Mouse (Mus musculus) small intestine, adult 2 months (tissue): ENCODE data around the gene B4gat1. TPM values are rescaled to one million over a fixed set of nuclear protein-coding genes. Genes with fewer than 3 reads are reported as not detected.

Experiments used
- H3K27ac ChIP-seq: fragments of 200-500 bp; 2 replicates; pipeline ENCODE4 v1.5.1; 2012; ENCODE audit warnings: low read depth, low read length, control low read depth, inconsistent platforms; ENCODE audit not compliant: insufficient read depth
- H3K27me3 ChIP-seq: fragments of 200-500 bp; 2 replicates; pipeline ENCODE4 v1.6.1; 2012; ENCODE audit warnings: mild to moderate bottlenecking, moderate library complexity, low read length, inconsistent platforms; ENCODE audit not compliant: control insufficient read depth, insufficient read depth
- H3K36me3 ChIP-seq: fragments of 200-500 bp; 2 replicates; pipeline ENCODE4 v1.6.1; 2012; ENCODE audit warnings: mild to moderate bottlenecking, low read length, control low read depth, inconsistent platforms; ENCODE audit not compliant: control insufficient read depth, insufficient read depth
- H3K4me1 ChIP-seq: fragments of 200-500 bp; 2 replicates; pipeline ENCODE4 v1.6.1; 2012; ENCODE audit warnings: low read length, inconsistent platforms, mixed read lengths; ENCODE audit not compliant: control insufficient read depth, insufficient read depth, insufficient read length
- H3K4me3 ChIP-seq: fragments of 200-500 bp; 2 replicates; pipeline ENCODE4 v1.5.1; 2012; ENCODE audit warnings: low read depth, mild to moderate bottlenecking, control low read depth, inconsistent platforms, low read length, moderate library complexity
- CTCF ChIP-seq: fragments of 200-500 bp; IDR thresholded peaks from 2 replicates; pipeline ENCODE4 v1.5.1; 2012; ENCODE audit warnings: low read depth, mild to moderate bottlenecking, control low read depth, inconsistent platforms, low read length, moderate library complexity, mixed read lengths; ENCODE audit not compliant: insufficient replicate concordance, insufficient read length; ENCODE audit errors: extremely low read depth
- POLR2A ChIP-seq: fragments of 200-500 bp; IDR thresholded peaks from 2 replicates; pipeline ENCODE4 v1.6.1; 2012; ENCODE audit warnings: low read depth, mild to moderate bottlenecking, control low read depth, inconsistent platforms, low read length, moderate library complexity
- WGBS: fragments of 180-500 bp; shearing (Covaris S2); methylation state at CpG from one replicate; pipeline ENCODE4 v1.1.7; 2018; 5-methylcytosine and 5-hydroxymethylcytosine counted together
- polyA plus RNA-seq: library from polyadenylated mRNA; depleted of rRNA; stranded (reverse); fragments of >200 nt; gene quantifications from 2 replicates; pipeline ENCODE4 v1.2.3, GENCODE M21; 2012

The B4gat1 gene
- polyA plus RNA-seq, 1 experiment = 18.1 TPM

GRCm38 (mm10) chr19:5062041-5062440 is 23.4 kb downstream of the B4gat1 start:
- Histone ChIP-seq H3K4me3 (no peak overlapping the region), H3K27me3 (peaks cover 2% of the 10 kb centered on the region; the same call in 1 of the 2 replicates), H3K27ac (no peak overlapping the region), H3K4me1 (no peaks in the 10 kb centered on the region; the same call in 1 of the 2 replicates), H3K36me3 (no peaks in the 10 kb centered on the region)
- WGBS = 77% methylated on average over 5 of the region's 5 CpGs
- TF ChIP-seq POLR2A = no peak
- no peak for TF ChIP-seq CTCF

GRCm38 (mm10) chr19:5062446-5062845 is 23.8 kb downstream of the B4gat1 start:
- 53% methylated on average over 6 of the region's 6 CpGs for WGBS
- Histone ChIP-seq H3K4me3 (no peak overlapping the region), H3K36me3 (no peaks in the 10 kb centered on the region), H3K27me3 (peaks cover 6% of the 10 kb centered on the region; the same call in 1 of the 2 replicates), H3K4me1 (peaks cover 3% of the 10 kb centered on the region; the same call in 1 of the 2 replicates), H3K27ac (no peak overlapping the region)
- TF ChIP-seq CTCF (no peak), POLR2A (no peak)

- Histone ChIP-seq H3K27ac (no peak overlapping the region), H3K27me3 (peaks cover 23% of the 10 kb centered on the region), H3K36me3 (no peaks in the 10 kb centered on the region), H3K4me3 (no peak overlapping the region), H3K4me1 (peaks cover 14% of the 10 kb centered on the region)
- TF ChIP-seq POLR2A (no peak), CTCF (no peak)
- 36% methylated on average over 7 of the region's 7 CpGs for WGBS
These were observed 26.5 kb downstream of the B4gat1 start for GRCm38 (mm10) chr19:5065104-5065503.

GRCm38 (mm10) chr19:5067040-5067799 is 28.6 kb downstream of the B4gat1 start:
- no peak for TF ChIP-seq CTCF
- TF ChIP-seq POLR2A = no peak
- H3K27me3 ChIP-seq = peaks cover 27% of the 10 kb centered on the region
- H3K36me3 ChIP-seq = no peaks in the 10 kb centered on the region
- H3K4me3 ChIP-seq = no peak overlapping the region
- 13% methylated on average over 15 of the region's 15 CpGs for WGBS
- H3K27ac ChIP-seq = peak overlapping the region; percentile 35
- peaks cover 14% of the 10 kb centered on the region for H3K4me1 ChIP-seq

- H3K4me3 ChIP-seq = peak within 1 kb of the TSS; percentile 61
- H3K27ac ChIP-seq = peak within 1 kb of the TSS; percentile 35
- TF ChIP-seq CTCF = no peak
- TF ChIP-seq POLR2A = no peak
- 3% methylated on average over 55 of the region's 56 CpGs for WGBS
- H3K4me1 ChIP-seq = peaks cover 14% of the 10 kb centered on the region
- peaks cover 27% of the 10 kb centered on the region for H3K27me3 ChIP-seq
- H3K36me3 ChIP-seq = no peaks in the 10 kb centered on the region
These were observed 29.4 kb downstream of the B4gat1 start, which contains the start of gene Cd248 for GRCm38 (mm10) chr19:5067867-5068569. Gene Cd248, plus strand, starts transcription at chr19:5068078.

GRCm38 (mm10) chr19:5068570-5069234 is 30.1 kb downstream of the B4gat1 start:
- Histone ChIP-seq H3K4me3 (peak overlapping the region; percentile 61), H3K27me3 (peaks cover 27% of the 10 kb centered on the region), H3K36me3 (no peaks in the 10 kb centered on the region), H3K27ac (no peak overlapping the region), H3K4me1 (peaks cover 14% of the 10 kb centered on the region)
- WGBS = 33% methylated on average over 21 of the region's 21 CpGs
- TF ChIP-seq POLR2A (no peak), CTCF (no peak)

GRCm38 (mm10) chr19:5069486-5069885 is 30.9 kb downstream of the B4gat1 start:
- peaks cover 27% of the 10 kb centered on the region for H3K27me3 ChIP-seq
- no peak overlapping the region for H3K4me3 ChIP-seq
- no peak for TF ChIP-seq POLR2A
- no peak for TF ChIP-seq CTCF
- 77% methylated on average over 5 of the region's 5 CpGs for WGBS
- peaks cover 14% of the 10 kb centered on the region for H3K4me1 ChIP-seq
- no peaks in the 10 kb centered on the region for H3K36me3 ChIP-seq
- H3K27ac ChIP-seq = no peak overlapping the region
